Mouse (Mus musculus): ENCODE measurements around the gene Wdr70. TPM values are rescaled to one million over a fixed set of nuclear protein-coding genes. Genes with fewer than 3 reads are reported as not detected.

Wdr70 gene
- polyA plus RNA-seq, 1 experiment, result 13.5 TPM

DNA sequence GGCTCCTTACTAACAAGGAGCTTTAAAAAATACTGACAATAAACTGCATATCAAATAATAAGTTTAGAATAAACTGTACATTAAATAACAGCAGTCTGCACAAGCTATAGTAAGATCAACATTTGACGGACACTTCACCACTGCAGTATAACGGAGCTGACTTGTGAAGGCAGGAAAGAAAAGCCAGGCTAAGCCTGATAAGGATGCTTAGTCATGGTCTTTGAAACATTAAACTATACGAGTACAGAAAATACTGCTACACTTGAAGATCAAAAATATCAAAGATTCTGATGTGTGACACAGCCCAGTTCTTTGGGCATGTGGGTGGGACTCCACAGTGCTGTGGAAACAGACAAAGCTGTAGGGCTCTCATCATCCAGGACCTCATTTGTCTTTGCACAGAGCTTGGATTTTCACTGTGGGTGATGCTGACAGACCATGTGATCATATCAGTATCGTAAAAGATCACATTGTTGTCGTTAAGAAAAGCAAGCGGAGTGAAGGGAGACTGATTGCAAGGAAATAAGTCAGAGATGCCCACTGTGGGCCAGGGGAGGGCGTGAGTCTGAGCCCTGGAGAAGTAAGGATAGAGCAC is 163.3 kb downstream of the Wdr70 start:
- TF ChIP-seq POLR2A (IDR thresholded peaks at IDR 0.05; ENCODE audit: low read depth, low read length) (no peak), CTCF (conservative IDR thresholded peaks at IDR 0.05; ENCODE audit: insufficient read depth, insufficient read length, low read depth, low read length) (no peak)
- WGBS, result 81% methylated on average over 7 of the region's 7 CpGs
- Histone ChIP-seq H3K36me3 (ENCODE audit: control insufficient read depth, insufficient read depth, low read length) (no peaks in the 10 kb centered on the region), H3K4me1 (ENCODE audit: control insufficient read depth, insufficient read depth, low read length) (no peaks in the 10 kb centered on the region), H3K4me3 (ENCODE audit: insufficient read depth, low read depth, low read length) (no peak overlapping the region), H3K27me3 (replicated peaks; ENCODE audit: control insufficient read depth, insufficient read depth, low read length) (no peaks in the 10 kb centered on the region; the same call in 1 of the 2 replicates), H3K27ac (ENCODE audit: insufficient read depth, low read depth, low read length) (no peak overlapping the region)
- no peak for DNase-seq

DNA sequence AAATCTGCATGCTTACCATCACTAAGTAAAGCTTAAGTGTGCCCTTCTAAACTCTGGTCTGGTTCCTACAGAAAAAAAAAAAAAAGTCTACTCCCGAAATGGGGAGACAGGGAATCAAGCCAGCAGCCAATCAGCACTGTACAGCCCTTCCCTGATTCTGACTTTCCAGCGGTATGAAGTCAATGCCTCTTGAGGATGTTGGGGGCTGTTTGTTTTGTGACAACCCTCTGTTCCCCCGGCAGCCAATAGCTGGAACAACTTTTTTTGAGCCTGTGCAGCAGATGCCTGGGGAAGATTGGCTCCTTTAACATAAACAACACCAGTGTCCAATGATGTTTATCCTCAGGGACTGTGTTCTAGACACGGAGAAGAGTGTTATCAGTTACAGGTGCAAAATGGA is 164.4 kb downstream of the Wdr70 start:
- TF ChIP-seq CTCF (conservative IDR thresholded peaks at IDR 0.05; ENCODE audit: insufficient read depth, insufficient read length, low read depth, low read length) (no peak), POLR2A (IDR thresholded peaks at IDR 0.05; ENCODE audit: low read depth, low read length) (no peak)
- Histone ChIP-seq H3K36me3 (ENCODE audit: control insufficient read depth, insufficient read depth, low read length) (no peaks in the 10 kb centered on the region), H3K27me3 (replicated peaks; ENCODE audit: control insufficient read depth, insufficient read depth, low read length) (no peaks in the 10 kb centered on the region), H3K27ac (ENCODE audit: insufficient read depth, low read depth, low read length) (no peak overlapping the region), H3K4me1 (ENCODE audit: control insufficient read depth, insufficient read depth, low read length) (no peaks in the 10 kb centered on the region), H3K4me3 (ENCODE audit: insufficient read depth, low read depth, low read length) (no peak overlapping the region)
- no peak for DNase-seq
- WGBS, result 39% methylated on average over 4 of the region's 4 CpGs

DNA sequence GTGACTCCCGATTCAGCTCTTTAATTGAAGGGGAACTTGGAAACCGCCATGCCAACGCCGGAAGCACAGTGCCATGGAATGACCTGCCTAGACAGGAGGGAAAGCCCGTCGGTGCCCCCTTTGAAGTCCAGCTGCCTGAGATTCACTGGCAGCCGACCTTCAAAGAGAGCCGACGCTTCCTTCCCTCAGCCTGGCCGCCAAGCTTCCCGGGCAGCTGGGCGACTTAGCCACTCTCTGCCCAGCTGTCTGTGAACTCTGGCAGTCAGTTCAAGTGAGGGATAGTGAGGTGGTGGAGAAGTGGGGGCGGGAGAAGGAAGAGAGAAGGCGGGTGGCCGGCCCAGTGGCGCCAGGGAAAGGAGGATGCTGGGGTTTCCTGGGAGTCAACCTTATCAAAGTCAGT is 164.9 kb downstream of the Wdr70 start:
- TF ChIP-seq CTCF (conservative IDR thresholded peaks at IDR 0.05; ENCODE audit: insufficient read depth, insufficient read length, low read depth, low read length), result no peak
- TF ChIP-seq POLR2A (IDR thresholded peaks at IDR 0.05; ENCODE audit: low read depth, low read length), result no peak
- Histone ChIP-seq H3K27ac (ENCODE audit: insufficient read depth, low read depth, low read length) (no peak overlapping the region), H3K4me1 (ENCODE audit: control insufficient read depth, insufficient read depth, low read length) (no peaks in the 10 kb centered on the region), H3K4me3 (ENCODE audit: insufficient read depth, low read depth, low read length) (no peak overlapping the region), H3K27me3 (replicated peaks; ENCODE audit: control insufficient read depth, insufficient read depth, low read length) (no peaks in the 10 kb centered on the region), H3K36me3 (ENCODE audit: control insufficient read depth, insufficient read depth, low read length) (no peaks in the 10 kb centered on the region)
- no peak for DNase-seq
- WGBS, result 32% methylated on average over 16 of the region's 16 CpGs

DNA sequence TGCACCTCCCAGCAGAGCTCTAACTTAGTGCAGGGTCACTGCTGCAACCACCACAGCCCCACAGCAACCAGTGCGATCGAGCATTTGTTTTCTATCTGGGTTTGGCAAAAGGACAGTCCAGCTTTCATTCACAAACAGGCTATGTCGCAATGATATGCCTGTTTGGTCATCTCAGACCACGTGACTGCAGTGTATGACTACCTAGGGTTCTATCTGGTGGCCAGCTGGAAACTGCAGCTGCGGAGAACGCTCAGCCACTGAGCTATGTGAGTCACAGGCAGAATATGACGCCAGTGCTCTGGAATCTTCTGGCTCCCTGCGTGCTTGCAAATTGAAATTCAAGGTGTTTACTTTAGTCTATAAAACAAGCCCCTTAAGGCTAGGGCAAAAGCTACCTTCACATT is 167.4 kb downstream of the Wdr70 start:
- DNase-seq, result peak; percentile 44
- WGBS, result 64% methylated on average over 8 of the region's 8 CpGs
- Histone ChIP-seq H3K4me1 (ENCODE audit: control insufficient read depth, insufficient read depth, low read length) (no peaks in the 10 kb centered on the region), H3K27ac (ENCODE audit: insufficient read depth, low read depth, low read length) (no peak overlapping the region), H3K4me3 (ENCODE audit: insufficient read depth, low read depth, low read length) (no peak overlapping the region), H3K36me3 (ENCODE audit: control insufficient read depth, insufficient read depth, low read length) (no peaks in the 10 kb centered on the region), H3K27me3 (replicated peaks; ENCODE audit: control insufficient read depth, insufficient read depth, low read length) (no peaks in the 10 kb centered on the region)
- TF ChIP-seq POLR2A (IDR thresholded peaks at IDR 0.05; ENCODE audit: low read depth, low read length) (no peak), CTCF (conservative IDR thresholded peaks at IDR 0.05; ENCODE audit: insufficient read depth, insufficient read length, low read depth, low read length) (no peak)

DNA sequence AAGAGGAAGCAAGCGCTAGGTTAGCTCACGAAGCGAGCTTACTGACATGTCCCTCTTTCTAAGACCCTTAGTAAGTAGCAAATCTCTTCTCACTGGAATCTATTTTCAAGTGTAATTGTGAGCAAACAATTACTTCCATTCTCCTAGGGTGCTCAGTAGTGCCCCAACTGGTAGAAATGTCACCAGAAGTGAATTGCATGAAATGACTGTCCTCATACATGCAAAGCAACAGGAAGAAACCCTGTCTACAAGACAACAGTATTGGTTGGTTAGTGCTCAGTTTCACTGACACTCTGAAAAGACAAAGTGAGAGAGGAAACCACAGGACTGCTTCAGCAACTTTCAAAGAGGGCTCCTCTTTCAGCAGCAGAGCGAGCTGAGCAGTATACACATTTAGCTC is 173.6 kb downstream of the Wdr70 start:
- no peak overlapping the region for H3K27ac ChIP-seq (ENCODE audit: insufficient read depth, low read depth, low read length)
- DNase-seq, result no peak
- TF ChIP-seq CTCF (conservative IDR thresholded peaks at IDR 0.05; ENCODE audit: insufficient read depth, insufficient read length, low read depth, low read length) (no peak), POLR2A (IDR thresholded peaks at IDR 0.05; ENCODE audit: low read depth, low read length) (no peak)
- H3K4me1 ChIP-seq (ENCODE audit: control insufficient read depth, insufficient read depth, low read length), result no peaks in the 10 kb centered on the region; the same call in 1 of the 2 replicates
- no peaks in the 10 kb centered on the region for H3K27me3 ChIP-seq (replicated peaks; ENCODE audit: control insufficient read depth, insufficient read depth, low read length)
- no peaks in the 10 kb centered on the region for H3K36me3 ChIP-seq (ENCODE audit: control insufficient read depth, insufficient read depth, low read length)
- H3K4me3 ChIP-seq (ENCODE audit: insufficient read depth, low read depth, low read length), result no peak overlapping the region
- WGBS, result 96% methylated on average over 4 of the region's 4 CpGs

DNA sequence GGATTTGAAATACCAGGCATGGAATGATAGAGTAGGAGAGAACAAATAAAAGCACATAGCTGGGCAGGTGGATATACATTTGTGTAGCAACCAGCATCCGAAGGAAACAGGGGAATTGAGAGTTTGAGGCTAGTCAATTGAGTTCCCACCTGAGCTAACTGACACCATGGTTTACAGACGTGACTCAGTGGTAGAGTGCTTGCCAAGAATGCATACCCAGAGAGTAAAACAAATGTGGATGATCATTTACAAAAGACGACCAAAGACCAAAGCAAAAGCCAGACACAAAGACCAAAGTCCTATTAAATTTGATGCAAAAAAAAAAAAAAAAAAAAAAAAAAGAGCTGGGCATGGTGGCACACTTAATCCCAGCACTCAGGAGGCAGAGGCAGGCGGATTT is 175.7 kb downstream of the Wdr70 start:
- 80% methylated on average over 4 of the region's 4 CpGs for WGBS
- TF ChIP-seq CTCF (conservative IDR thresholded peaks at IDR 0.05; ENCODE audit: insufficient read depth, insufficient read length, low read depth, low read length) (no peak), POLR2A (IDR thresholded peaks at IDR 0.05; ENCODE audit: low read depth, low read length) (no peak)

DNA sequence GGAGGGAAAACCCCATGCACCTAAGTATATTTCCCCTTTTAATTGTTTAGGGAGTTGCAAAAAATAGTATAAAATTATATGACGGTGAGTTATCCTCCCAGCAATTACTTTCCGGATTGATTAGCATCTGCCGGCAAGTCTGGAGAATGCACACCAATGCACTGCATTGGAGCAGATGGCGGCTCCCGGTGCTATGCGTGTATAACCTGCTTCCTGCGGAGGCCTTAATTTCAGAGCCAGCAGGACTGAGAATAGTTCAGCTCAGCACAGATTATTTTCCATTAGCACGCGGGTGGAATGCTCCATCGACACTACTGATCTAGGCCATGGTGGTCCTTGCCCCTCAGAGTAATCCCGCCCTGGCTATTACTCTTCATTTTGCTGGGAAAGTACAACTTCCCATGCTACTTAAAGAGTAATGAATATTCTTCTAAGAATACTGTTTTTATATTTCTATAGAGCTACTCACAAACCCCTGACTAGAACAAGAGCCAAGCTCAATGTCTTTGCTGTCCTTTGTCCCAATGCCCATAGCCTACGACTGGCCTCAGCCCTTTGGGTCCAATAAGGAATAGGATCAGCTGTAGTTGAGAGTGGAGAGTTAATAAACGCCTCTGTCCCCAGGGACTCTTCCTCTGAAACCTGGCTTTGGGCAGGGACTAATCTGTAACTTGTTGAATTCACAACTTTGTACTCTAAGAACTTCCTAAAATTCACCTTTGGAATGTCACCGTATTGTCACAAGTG is 176.5 kb downstream of the Wdr70 start:
- H3K4me1 ChIP-seq (ENCODE audit: control insufficient read depth, insufficient read depth, low read length), result no peaks in the 10 kb centered on the region; the same call in 1 of the 2 replicates
- WGBS, result 93% methylated on average over 14 of the region's 14 CpGs
- no peak overlapping the region for H3K4me3 ChIP-seq (ENCODE audit: insufficient read depth, low read depth, low read length)
- H3K27ac ChIP-seq (ENCODE audit: insufficient read depth, low read depth, low read length), result no peak overlapping the region
- peak; percentile 45 for DNase-seq
- no peaks in the 10 kb centered on the region for H3K27me3 ChIP-seq (replicated peaks; ENCODE audit: control insufficient read depth, insufficient read depth, low read length)
- no peak for TF ChIP-seq CTCF (conservative IDR thresholded peaks at IDR 0.05; ENCODE audit: insufficient read depth, insufficient read length, low read depth, low read length)
- no peak for TF ChIP-seq POLR2A (IDR thresholded peaks at IDR 0.05; ENCODE audit: low read depth, low read length)
- no peaks in the 10 kb centered on the region for H3K36me3 ChIP-seq (ENCODE audit: control insufficient read depth, insufficient read depth, low read length)

More for the DNA sequence above, 175.7 kb downstream of the Wdr70 start:
- no peaks in the 10 kb centered on the region; the same call in 1 of the 2 replicates for H3K4me1 ChIP-seq (ENCODE audit: control insufficient read depth, insufficient read depth, low read length)
- no peak overlapping the region for H3K27ac ChIP-seq (ENCODE audit: insufficient read depth, low read depth, low read length)
- no peaks in the 10 kb centered on the region for H3K36me3 ChIP-seq (ENCODE audit: control insufficient read depth, insufficient read depth, low read length)
- DNase-seq, result peak; percentile 59
- no peak overlapping the region for H3K4me3 ChIP-seq (ENCODE audit: insufficient read depth, low read depth, low read length)
- no peaks in the 10 kb centered on the region for H3K27me3 ChIP-seq (replicated peaks; ENCODE audit: control insufficient read depth, insufficient read depth, low read length)
